Mouse (Mus musculus) left cerebral cortex, adult 9 months (tissue): ENCODE results near the gene E030018B13Rik.

ENCODE experiments used
- DNase-seq, 2 experiments: peaks; one replicate each; pipeline ENCODE4 v3.0.0; 2022; ENCODE audit warnings: low spot score in 2 of 2

Gene E030018B13Rik

GRCm38 (mm10) chr7:63938066-63938913 lies 21.6 kb downstream of the E030018B13Rik start:
- no peak for DNase-seq

GRCm38 (mm10) chr7:63938914-63939396 lies 22.3 kb downstream of the E030018B13Rik start, which contains the start of gene Klf13:
Gene Klf13 (minus strand): TSS chr7:63938915.
- DNase-seq = peak; percentile 98

GRCm38 (mm10) chr7:63939397-63939951 lies 22.8 kb downstream of the E030018B13Rik start:
- DNase-seq = peak in 1 of 2 experiments; percentile 58

GRCm38 (mm10) chr7:63940321-63940720 lies 23.7 kb downstream of the E030018B13Rik start:
- DNase-seq = no peak

- no peak for DNase-seq
Measured at GRCm38 (mm10) chr7:63941050-63941449, 24.4 kb downstream of the E030018B13Rik start.

GRCm38 (mm10) chr7:63941501-63941900 lies 24.8 kb downstream of the E030018B13Rik start:
- no peak for DNase-seq

GRCm38 (mm10) chr7:63943946-63944345 lies 27.3 kb downstream of the E030018B13Rik start:
- DNase-seq = no peak

- no peak for DNase-seq
Measured at GRCm38 (mm10) chr7:63947514-63948487, 31.1 kb downstream of the E030018B13Rik start.

GRCm38 (mm10) chr7:63949176-63949575 lies 32.5 kb downstream of the E030018B13Rik start:
- DNase-seq = no peak

- peak in 1 of 2 experiments; percentile 70 for DNase-seq
Measured at GRCm38 (mm10) chr7:63950931-63951607, 34.4 kb downstream of the E030018B13Rik start.

- DNase-seq = no peak
Measured at GRCm38 (mm10) chr7:63952077-63952898, 35.6 kb downstream of the E030018B13Rik start.

- DNase-seq = no peak
Measured at GRCm38 (mm10) chr7:63955440-63955839, 38.8 kb downstream of the E030018B13Rik start.

GRCm38 (mm10) chr7:63956138-63956823 lies 39.6 kb downstream of the E030018B13Rik start:
- DNase-seq = no peak

GRCm38 (mm10) chr7:63956981-63957713 lies 40.5 kb downstream of the E030018B13Rik start:
- peak; percentile 77 to 82 for DNase-seq

GRCm38 (mm10) chr7:63957872-63958640 lies 41.4 kb downstream of the E030018B13Rik start:
- DNase-seq = peak in 1 of 2 experiments; percentile 58

GRCm38 (mm10) chr7:63963632-63964031 lies 47.0 kb downstream of the E030018B13Rik start:
- DNase-seq = no peak

GRCm38 (mm10) chr7:63964121-63964520 lies 47.5 kb downstream of the E030018B13Rik start:
- no peak for DNase-seq

- DNase-seq = peak; percentile 74 to 80
Measured at GRCm38 (mm10) chr7:63965135-63965534, 48.5 kb downstream of the E030018B13Rik start.
